Mouse (Mus musculus): ENCODE results near the gene Trim10. TPM values are rescaled to one million over a fixed set of nuclear protein-coding genes. Genes with fewer than 3 reads are reported as not detected.
"Not testable (repeated sequence)": the region's sequence is repeated elsewhere in the genome, so short reads cannot be mapped to it uniquely, and the experiment has no call there.

Trim10 gene
- total RNA-seq (2021) = not detected

- DNase-seq (ENCODE audit: low spot score in 2 of 2) = no peak
- intact Hi-C loops (cut with DNase I) = no loop called here
Observed at GRCm38 (mm10) chr17:36869284-36869954, at the start of gene Trim10. Gene Trim10, plus strand, starts transcription at chr17:36869574.

- intact Hi-C loops (cut with DNase I) = no loop called here
- peak in 1 of 2 experiments; percentile 23 for DNase-seq (ENCODE audit: low spot score in 2 of 2)
Observed at GRCm38 (mm10) chr17:36824005-36824404, 45.4 kb upstream of the Trim10 start.

GRCm38 (mm10) chr17:36825525-36825924 lies 43.8 kb upstream of the Trim10 start:
- DNase-seq (ENCODE audit: low spot score in 2 of 2) = no peak
- intact Hi-C loops (cut with DNase I) = no loop called here

- intact Hi-C loops (cut with DNase I) = not testable (repeated sequence)
- peak; percentile 81 to 84 for DNase-seq (ENCODE audit: low spot score in 2 of 2)
Observed at GRCm38 (mm10) chr17:36826002-36826401, 43.4 kb upstream of the Trim10 start.

GRCm38 (mm10) chr17:36828488-36828887 lies 40.9 kb upstream of the Trim10 start:
- intact Hi-C loops (cut with DNase I) = no loop called here
- no peak for DNase-seq (ENCODE audit: low spot score in 2 of 2)

GRCm38 (mm10) chr17:36830470-36830869 lies 38.9 kb upstream of the Trim10 start:
- DNase-seq (ENCODE audit: low spot score in 2 of 2) = no peak
- intact Hi-C loops (cut with DNase I) = no loop called here

- DNase-seq (ENCODE audit: low spot score in 2 of 2) = no peak
- intact Hi-C loops (cut with DNase I) = no loop called here
Observed at GRCm38 (mm10) chr17:36832694-36833093, 36.7 kb upstream of the Trim10 start.

GRCm38 (mm10) chr17:36835591-36836426 lies 33.6 kb upstream of the Trim10 start:
- peak; percentile 47 to 48 for DNase-seq (ENCODE audit: low spot score in 2 of 2)
- intact Hi-C loops (cut with DNase I) = no loop called here

- DNase-seq (ENCODE audit: low spot score in 2 of 2) = peak in 1 of 2 experiments; percentile 16
- intact Hi-C loops (cut with DNase I) = no loop called here
Observed at GRCm38 (mm10) chr17:36836427-36836812, 33.0 kb upstream of the Trim10 start.

- DNase-seq (ENCODE audit: low spot score in 2 of 2) = peak; percentile 94 to 97
- intact Hi-C loops (cut with DNase I) = no loop called here
Observed at GRCm38 (mm10) chr17:36836874-36837647, 32.3 kb upstream of the Trim10 start, which contains the start of gene Trim26. Gene Trim26, plus strand, starts transcription at chr17:36837134.

- intact Hi-C loops (cut with DNase I) = no loop called here
- DNase-seq (ENCODE audit: low spot score in 2 of 2) = no peak
Observed at GRCm38 (mm10) chr17:36839001-36839400, 30.4 kb upstream of the Trim10 start.

GRCm38 (mm10) chr17:36839931-36840330 lies 29.4 kb upstream of the Trim10 start:
- intact Hi-C loops (cut with DNase I) = no loop called here
- DNase-seq (ENCODE audit: low spot score in 2 of 2) = no peak

- no peak for DNase-seq (ENCODE audit: low spot score in 2 of 2)
- intact Hi-C loops (cut with DNase I) = no loop called here
Observed at GRCm38 (mm10) chr17:36840961-36841445, 28.4 kb upstream of the Trim10 start.

- no peak for DNase-seq (ENCODE audit: low spot score in 2 of 2)
- intact Hi-C loops (cut with DNase I) = no loop called here
Observed at GRCm38 (mm10) chr17:36843696-36844095, 25.7 kb upstream of the Trim10 start.

GRCm38 (mm10) chr17:36844286-36844719 lies 25.1 kb upstream of the Trim10 start:
- no peak for DNase-seq (ENCODE audit: low spot score in 2 of 2)
- intact Hi-C loops (cut with DNase I) = no loop called here

- no peak for DNase-seq (ENCODE audit: low spot score in 2 of 2)
- intact Hi-C loops (cut with DNase I) = no loop called here
Observed at GRCm38 (mm10) chr17:36844725-36845124, 24.6 kb upstream of the Trim10 start.

GRCm38 (mm10) chr17:36848911-36849310 lies 20.5 kb upstream of the Trim10 start:
- no peak for DNase-seq (ENCODE audit: low spot score in 2 of 2)
- intact Hi-C loops (cut with DNase I) = no loop called here

GRCm38 (mm10) chr17:36849992-36850391 lies 19.4 kb upstream of the Trim10 start:
- no peak for DNase-seq (ENCODE audit: low spot score in 2 of 2)
- intact Hi-C loops (cut with DNase I) = no loop called here

- DNase-seq (ENCODE audit: low spot score in 2 of 2) = no peak
- intact Hi-C loops (cut with DNase I) = no loop called here
Observed at GRCm38 (mm10) chr17:36851200-36851599, 18.2 kb upstream of the Trim10 start.

- intact Hi-C loops (cut with DNase I) = no loop called here
Observed at GRCm38 (mm10) chr17:36851627-36852026, 17.7 kb upstream of the Trim10 start.

More at GRCm38 (mm10) chr17:36851627-36852026, 17.7 kb upstream of the Trim10 start:
- no peak for DNase-seq (ENCODE audit: low spot score in 2 of 2)
